Mouse (Mus musculus): ENCODE results near the gene Trip4. TPM values are rescaled to one million over a fixed set of nuclear protein-coding genes. Genes with fewer than 3 reads are reported as not detected.
A peak's percentile ranks its signal among the peaks of the same experiment; 100 is the strongest.

Gene Trip4
- polyA plus RNA-seq, 1 experiment from 2014 or later = 41.6 TPM

DNA sequence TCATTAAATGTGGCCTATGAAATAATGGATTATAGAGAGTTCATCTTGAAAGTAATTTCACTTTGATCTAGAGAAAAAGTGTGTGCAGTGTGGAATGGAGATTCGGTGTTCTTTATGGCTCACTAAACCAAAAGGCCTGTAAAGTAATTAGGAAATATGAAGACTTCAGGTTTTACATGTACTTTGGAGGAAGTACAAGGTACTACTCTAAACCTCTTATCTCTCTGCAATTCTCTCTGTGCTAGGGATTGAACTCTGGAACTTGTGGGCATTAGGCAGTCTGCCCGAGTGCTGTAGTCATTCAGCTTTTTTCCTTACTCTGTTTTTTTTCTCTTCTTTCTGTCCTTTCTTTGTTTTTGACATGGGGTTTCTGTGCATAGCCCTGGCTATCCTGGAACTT, 11.6 kb downstream of the Trip4 start:
- no peak overlapping the region for H3K9ac ChIP-seq (replicated peaks)
- WGBS = 87% methylated on average over 2 of the region's 2 CpGs
- no peak overlapping the region for H3K4me3 ChIP-seq (replicated peaks)
- H3K27me3 ChIP-seq = no peaks in the 10 kb centered on the region
- H3K36me3 ChIP-seq = peaks cover 75% of the 10 kb centered on the region
- H3K27ac ChIP-seq = no peak overlapping the region
- H3K4me1 ChIP-seq (replicated peaks) = peaks cover under 1% of the 10 kb centered on the region; the same call in 1 of the 2 replicates
- H3K9me3 ChIP-seq = no peaks in the 10 kb centered on the region
- ATAC-seq (ENCODE audit: insufficient number of reproducible peaks, insufficient read depth, low FRiP score, low TSS enrichment, low read depth) = no peak
- no peak overlapping the region for H3K4me2 ChIP-seq

DNA sequence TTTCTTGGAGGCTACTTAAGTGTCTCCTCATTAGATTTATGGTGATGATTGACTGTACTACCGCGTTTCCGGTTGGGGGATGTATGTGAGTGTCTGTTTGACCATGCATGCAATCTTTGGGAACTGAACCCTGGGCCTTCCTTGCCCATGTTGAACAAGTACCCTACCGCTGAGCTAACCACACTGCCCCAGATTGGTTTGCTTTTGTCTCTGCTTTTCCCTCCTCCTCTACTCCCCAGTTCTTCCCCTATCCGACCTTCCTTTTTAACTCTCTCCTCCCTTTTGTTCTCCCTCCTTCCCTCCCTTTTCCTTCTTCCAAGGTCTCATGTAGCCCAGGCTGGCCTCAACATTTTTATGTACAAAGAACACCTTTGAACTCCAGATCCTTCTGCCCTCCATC, 17.5 kb downstream of the Trip4 start:
- ATAC-seq (ENCODE audit: insufficient number of reproducible peaks, insufficient read depth, low FRiP score, low TSS enrichment, low read depth) = no peak
- no peaks in the 10 kb centered on the region for H3K27me3 ChIP-seq
- peak overlapping the region; percentile 67 for H3K4me3 ChIP-seq (replicated peaks)
- H3K9ac ChIP-seq (replicated peaks) = peak overlapping the region; percentile 80
- H3K27ac ChIP-seq = 0 out of 2 replicates have a peak overlapping the region, but pooled peaks have one; percentile 23
- no peaks in the 10 kb centered on the region for H3K9me3 ChIP-seq
- H3K36me3 ChIP-seq = peaks cover 35% of the 10 kb centered on the region
- H3K4me2 ChIP-seq = peak overlapping the region; percentile 86
- WGBS = 7% methylated on average over 5 of the region's 5 CpGs
- peaks cover 11% of the 10 kb centered on the region for H3K4me1 ChIP-seq (replicated peaks)

DNA sequence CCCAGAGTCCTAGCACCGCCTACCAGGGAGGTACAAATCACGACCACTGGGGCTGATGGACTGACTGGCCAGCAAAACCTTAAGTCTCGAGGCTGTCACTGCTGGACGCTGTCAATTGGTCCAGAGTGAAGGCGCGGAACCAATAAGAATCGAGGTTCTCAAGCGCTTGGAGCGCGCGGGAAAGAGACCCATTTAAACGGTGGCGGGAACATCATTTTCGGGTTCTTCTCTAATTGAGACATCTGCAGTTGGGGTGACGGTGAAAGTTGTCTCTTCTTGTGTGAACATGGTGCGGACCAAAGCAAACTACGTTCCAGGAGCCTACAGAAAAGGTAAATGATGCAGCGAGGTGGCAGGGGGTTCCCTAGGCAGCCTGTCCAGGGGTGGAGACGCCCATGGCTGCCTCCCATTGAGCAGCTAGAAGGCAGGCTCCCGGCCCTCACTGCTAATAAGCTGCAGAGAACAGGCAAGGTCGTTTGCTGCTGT, 18.4 kb downstream of the Trip4 start, which contains the start of gene Pclaf:
Gene Pclaf, plus strand, starts transcription at position 95 of the 486 bp plus-strand sequence.
- H3K4me1 ChIP-seq (replicated peaks) = peaks cover 16% of the 10 kb centered on the region
- peak within 1 kb of the TSS; percentile 86 for H3K4me2 ChIP-seq
- peak within 1 kb of the TSS; percentile 80 for H3K9ac ChIP-seq (replicated peaks)
- WGBS = under 1% methylated on average over 21 of the region's 21 CpGs
- no peaks in the 10 kb centered on the region for H3K9me3 ChIP-seq
- peak within 1 kb of the TSS; percentile 67 for H3K4me3 ChIP-seq (replicated peaks)
- peak within 1 kb of the TSS; percentile 84 for H3K27ac ChIP-seq
- peaks cover 27% of the 10 kb centered on the region for H3K36me3 ChIP-seq
- no peaks in the 10 kb centered on the region for H3K27me3 ChIP-seq
- peak; percentile 96 for ATAC-seq (ENCODE audit: insufficient number of reproducible peaks, insufficient read depth, low FRiP score, low TSS enrichment, low read depth)

DNA sequence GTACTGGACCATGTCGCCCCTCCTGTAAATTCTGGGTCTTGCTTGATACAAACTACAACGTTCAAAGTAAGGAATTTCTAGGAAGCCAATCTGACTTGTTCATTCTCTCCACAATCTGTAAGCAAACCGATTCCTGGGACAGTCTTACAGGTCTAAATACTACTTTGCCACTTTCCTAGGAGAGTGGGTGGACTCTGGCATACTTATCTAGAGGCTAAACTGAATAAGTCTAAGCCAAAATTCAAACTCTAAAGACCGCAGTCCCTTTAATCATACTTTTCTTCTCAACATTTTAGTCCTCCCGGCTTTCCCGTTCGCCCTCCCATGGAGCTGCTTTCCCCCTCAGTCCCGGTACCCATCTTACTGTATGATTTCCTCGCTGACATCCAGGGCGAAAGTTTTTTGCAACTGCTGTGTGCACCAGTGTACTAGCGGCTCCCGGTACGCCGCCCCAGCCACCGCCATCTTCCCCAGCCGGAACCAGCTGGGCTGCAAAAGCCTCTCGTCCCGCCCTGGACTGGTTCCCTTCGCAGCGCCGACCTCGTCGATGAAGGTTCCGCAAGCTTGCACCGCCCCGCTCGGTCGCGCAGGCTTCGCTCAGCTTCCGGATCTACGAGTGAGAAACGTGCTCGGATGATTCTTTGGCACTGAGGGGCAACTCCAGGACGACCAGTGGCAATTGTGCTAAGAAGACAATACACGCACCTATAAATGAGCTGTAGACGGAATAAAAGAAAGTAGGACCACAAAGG, 23.9 kb downstream of the Trip4 start:
- H3K9ac ChIP-seq (replicated peaks) = peak overlapping the region; percentile 71
- WGBS = under 1% methylated on average over 37 of the region's 37 CpGs
- H3K4me2 ChIP-seq = peak overlapping the region; percentile 68

DNA sequence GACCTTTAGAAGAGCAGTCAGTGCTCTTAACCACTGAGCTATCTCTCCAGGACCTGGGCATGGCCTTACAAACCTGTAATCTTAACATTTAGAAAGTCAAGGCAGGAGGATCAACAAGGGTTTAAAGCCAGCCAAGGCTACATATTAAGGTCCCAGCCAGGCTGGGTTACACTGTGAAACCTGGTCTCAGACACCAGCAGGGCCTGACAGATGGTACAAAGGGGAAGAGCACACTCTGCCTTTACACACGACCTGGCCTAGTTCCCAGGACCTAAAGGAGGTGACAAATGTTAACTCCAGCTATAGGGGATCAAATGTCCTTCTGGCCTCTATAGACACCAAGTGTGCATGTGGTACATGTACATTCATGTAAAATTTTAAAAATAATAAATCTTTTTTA, 48.9 kb downstream of the Trip4 start:
- no peaks in the 10 kb centered on the region for H3K9me3 ChIP-seq
- no peak overlapping the region for H3K27ac ChIP-seq
- H3K36me3 ChIP-seq = peaks cover 74% of the 10 kb centered on the region
- no peak overlapping the region for H3K4me2 ChIP-seq
- H3K4me3 ChIP-seq (replicated peaks) = no peak overlapping the region
- ATAC-seq (ENCODE audit: insufficient number of reproducible peaks, insufficient read depth, low FRiP score, low TSS enrichment, low read depth) = no peak
- no peaks in the 10 kb centered on the region for H3K4me1 ChIP-seq (replicated peaks)
- H3K9ac ChIP-seq (replicated peaks) = no peak overlapping the region
- WGBS = 66% methylated on average over 1 of the region's 1 CpGs
- no peaks in the 10 kb centered on the region for H3K27me3 ChIP-seq

More for the DNA sequence above, 23.9 kb downstream of the Trip4 start:
- Histone ChIP-seq H3K36me3 (peaks cover 9% of the 10 kb centered on the region), H3K9me3 (no peaks in the 10 kb centered on the region), H3K4me3 (replicated peaks) (peak overlapping the region; percentile 68), H3K27ac (peak overlapping the region; percentile 72), H3K4me1 (replicated peaks) (0 out of 2 replicates have a peak, but pooled peaks cover 7% of the 10 kb centered on the region), H3K27me3 (no peaks in the 10 kb centered on the region)
- peak; percentile 84 for ATAC-seq (ENCODE audit: insufficient number of reproducible peaks, insufficient read depth, low FRiP score, low TSS enrichment, low read depth)

DNA sequence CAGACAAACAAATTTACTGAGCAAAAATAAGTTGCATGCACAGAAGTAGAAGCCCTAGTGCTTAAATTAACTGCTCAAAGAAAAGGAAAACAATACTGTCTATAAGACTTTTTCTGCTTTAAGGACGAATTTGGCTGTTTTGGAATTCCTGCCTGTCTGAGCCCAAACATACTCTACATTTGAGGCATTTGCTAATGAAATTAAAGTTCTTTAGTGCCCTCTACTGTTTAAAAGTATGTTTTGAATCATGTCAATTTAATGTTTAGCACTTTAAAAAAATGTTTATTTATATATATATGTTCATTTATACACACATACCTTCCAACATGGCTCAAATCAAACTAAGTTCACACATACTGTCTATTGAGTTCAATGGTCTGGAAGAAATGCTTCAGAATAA, 58.4 kb downstream of the Trip4 start:
- no peak overlapping the region for H3K27ac ChIP-seq
- H3K4me1 ChIP-seq (replicated peaks) = no peaks in the 10 kb centered on the region
- WGBS = 26% methylated on average over 1 of the region's 1 CpGs
- ATAC-seq (ENCODE audit: insufficient number of reproducible peaks, insufficient read depth, low FRiP score, low TSS enrichment, low read depth) = no peak
- H3K9ac ChIP-seq (replicated peaks) = no peak overlapping the region
- no peak overlapping the region for H3K4me2 ChIP-seq
- no peak overlapping the region for H3K4me3 ChIP-seq (replicated peaks)
- peaks cover 47% of the 10 kb centered on the region for H3K36me3 ChIP-seq
- H3K9me3 ChIP-seq = no peaks in the 10 kb centered on the region
- H3K27me3 ChIP-seq = no peaks in the 10 kb centered on the region

DNA sequence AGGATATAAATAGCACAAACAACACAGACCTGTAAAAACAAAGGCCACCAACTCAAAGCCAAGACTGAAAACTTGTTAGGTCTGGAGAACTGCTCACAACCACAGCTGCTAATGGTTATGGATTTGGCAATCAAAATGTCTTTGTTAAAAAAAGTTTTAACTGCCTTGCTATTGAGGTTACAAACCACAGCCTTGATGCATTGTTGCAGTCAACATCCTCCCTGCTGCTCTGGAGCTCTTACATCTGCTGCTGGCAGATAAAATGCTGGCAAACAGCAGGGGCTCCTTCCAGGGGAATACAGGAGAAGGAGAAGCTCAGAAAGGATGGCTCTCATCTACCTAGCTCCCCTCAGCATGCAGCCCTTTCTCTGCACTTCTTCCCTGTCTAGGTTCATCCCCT, 60.4 kb downstream of the Trip4 start:
- H3K9ac ChIP-seq (replicated peaks) = no peak overlapping the region
- H3K4me1 ChIP-seq (replicated peaks) = no peaks in the 10 kb centered on the region
- no peak overlapping the region for H3K4me2 ChIP-seq
- H3K4me3 ChIP-seq (replicated peaks) = no peak overlapping the region
- peaks cover 43% of the 10 kb centered on the region for H3K36me3 ChIP-seq
- H3K27ac ChIP-seq = no peak overlapping the region
- H3K27me3 ChIP-seq = no peaks in the 10 kb centered on the region
- ATAC-seq (ENCODE audit: insufficient number of reproducible peaks, insufficient read depth, low FRiP score, low TSS enrichment, low read depth) = no peak
- H3K9me3 ChIP-seq = no peaks in the 10 kb centered on the region

DNA sequence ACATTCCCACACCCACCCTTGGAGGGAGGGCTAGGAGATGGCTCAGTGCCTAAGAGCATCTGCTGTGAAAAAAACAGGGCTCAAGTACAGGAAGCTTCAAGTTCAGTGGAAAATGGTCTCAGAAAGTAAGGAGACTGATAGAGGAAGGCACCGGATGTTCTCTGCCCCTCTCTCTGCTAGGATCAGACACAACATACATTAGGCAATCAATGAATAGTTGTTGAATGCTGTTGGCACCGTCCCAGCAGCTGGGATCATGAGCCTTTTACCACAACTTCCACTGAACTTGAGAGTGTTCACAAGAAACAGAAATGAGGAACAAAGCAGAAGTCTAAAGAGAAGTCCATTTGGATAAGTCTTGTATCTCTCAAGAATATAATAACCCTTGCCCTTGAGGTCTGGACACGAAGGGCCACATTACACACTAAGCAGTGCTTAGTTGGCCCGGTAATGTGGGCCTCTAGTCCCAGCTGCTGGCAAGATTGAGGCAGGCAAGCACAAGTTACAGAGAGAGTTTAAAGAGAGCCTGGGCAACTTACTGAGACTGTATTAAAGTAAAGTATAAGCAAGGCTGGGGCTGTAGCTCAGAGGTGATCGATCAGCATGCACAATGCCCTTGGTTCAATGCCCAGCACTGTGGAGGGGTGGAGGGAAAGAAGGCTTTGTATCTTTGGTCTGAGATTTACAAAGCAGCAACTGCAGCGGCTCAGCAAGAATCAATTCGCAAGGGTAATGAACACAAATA, 64.0 kb downstream of the Trip4 start:
- Histone ChIP-seq H3K9me3 (no peaks in the 10 kb centered on the region), H3K27ac (no peak overlapping the region)
- 90% methylated on average over 7 of the region's 7 CpGs for WGBS

DNA sequence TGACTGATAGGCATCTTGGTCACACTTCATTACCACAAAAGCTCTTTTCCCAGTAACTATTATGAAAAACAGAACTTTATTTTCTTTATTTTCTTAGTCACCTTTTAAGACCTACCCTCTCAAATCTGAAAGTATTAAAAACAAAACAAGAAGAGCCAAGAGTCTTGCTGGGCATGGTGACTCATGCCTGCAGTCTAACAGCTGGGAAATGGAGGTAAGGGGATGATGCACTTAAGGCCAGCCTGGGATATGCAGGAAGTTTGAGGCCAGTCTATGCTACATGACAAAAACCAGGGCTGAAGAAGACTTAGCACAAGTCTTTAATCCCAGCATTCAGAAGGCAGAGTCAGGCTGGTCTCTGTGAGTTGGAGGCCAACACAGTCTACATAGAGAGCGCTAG, 68.8 kb downstream of the Trip4 start:
- H3K27ac ChIP-seq = no peak overlapping the region
- no peaks in the 10 kb centered on the region for H3K9me3 ChIP-seq
- 97% methylated on average over 1 of the region's 1 CpGs for WGBS
- no peaks in the 10 kb centered on the region for H3K27me3 ChIP-seq
- H3K9ac ChIP-seq (replicated peaks) = no peak overlapping the region
- no peaks in the 10 kb centered on the region for H3K4me1 ChIP-seq (replicated peaks)
- H3K36me3 ChIP-seq = peaks cover 57% of the 10 kb centered on the region
- no peak overlapping the region for H3K4me3 ChIP-seq (replicated peaks)
- ATAC-seq (ENCODE audit: insufficient number of reproducible peaks, insufficient read depth, low FRiP score, low TSS enrichment, low read depth) = no peak
- H3K4me2 ChIP-seq = no peak overlapping the region

More for the DNA sequence above, 64.0 kb downstream of the Trip4 start:
- Histone ChIP-seq H3K4me3 (replicated peaks) (no peak overlapping the region), H3K4me2 (no peak overlapping the region), H3K9ac (replicated peaks) (no peak overlapping the region), H3K27me3 (no peaks in the 10 kb centered on the region), H3K4me1 (replicated peaks) (no peaks in the 10 kb centered on the region), H3K36me3 (peaks cover 44% of the 10 kb centered on the region; the same call in 1 of the 2 replicates)
- no peak for ATAC-seq (ENCODE audit: insufficient number of reproducible peaks, insufficient read depth, low FRiP score, low TSS enrichment, low read depth)

DNA sequence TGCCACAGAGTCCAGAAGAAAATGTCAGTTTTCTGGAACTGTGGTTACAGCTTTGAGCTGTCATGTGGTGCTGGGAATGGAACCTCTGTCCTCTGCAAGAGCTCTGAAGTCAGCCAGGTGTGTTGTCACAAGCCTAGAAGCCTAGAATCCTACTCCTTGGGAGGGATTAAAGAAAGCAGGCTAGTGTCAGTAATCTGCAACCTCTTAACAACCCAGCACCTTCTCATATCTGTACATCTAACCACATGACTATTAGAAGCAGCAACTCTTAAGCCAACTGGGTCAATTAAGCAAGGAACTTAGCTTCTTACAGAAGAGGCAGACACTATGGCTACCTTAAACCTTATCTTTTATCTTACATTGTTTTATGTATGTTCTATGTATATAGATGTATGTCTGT, 71.7 kb downstream of the Trip4 start:
- Histone ChIP-seq H3K27ac (no peak overlapping the region), H3K9ac (replicated peaks) (no peak overlapping the region), H3K4me1 (replicated peaks) (no peaks in the 10 kb centered on the region), H3K4me2 (no peak overlapping the region), H3K27me3 (no peaks in the 10 kb centered on the region), H3K4me3 (replicated peaks) (no peak overlapping the region), H3K9me3 (no peaks in the 10 kb centered on the region), H3K36me3 (peaks cover 43% of the 10 kb centered on the region)
- no peak for ATAC-seq (ENCODE audit: insufficient number of reproducible peaks, insufficient read depth, low FRiP score, low TSS enrichment, low read depth)

DNA sequence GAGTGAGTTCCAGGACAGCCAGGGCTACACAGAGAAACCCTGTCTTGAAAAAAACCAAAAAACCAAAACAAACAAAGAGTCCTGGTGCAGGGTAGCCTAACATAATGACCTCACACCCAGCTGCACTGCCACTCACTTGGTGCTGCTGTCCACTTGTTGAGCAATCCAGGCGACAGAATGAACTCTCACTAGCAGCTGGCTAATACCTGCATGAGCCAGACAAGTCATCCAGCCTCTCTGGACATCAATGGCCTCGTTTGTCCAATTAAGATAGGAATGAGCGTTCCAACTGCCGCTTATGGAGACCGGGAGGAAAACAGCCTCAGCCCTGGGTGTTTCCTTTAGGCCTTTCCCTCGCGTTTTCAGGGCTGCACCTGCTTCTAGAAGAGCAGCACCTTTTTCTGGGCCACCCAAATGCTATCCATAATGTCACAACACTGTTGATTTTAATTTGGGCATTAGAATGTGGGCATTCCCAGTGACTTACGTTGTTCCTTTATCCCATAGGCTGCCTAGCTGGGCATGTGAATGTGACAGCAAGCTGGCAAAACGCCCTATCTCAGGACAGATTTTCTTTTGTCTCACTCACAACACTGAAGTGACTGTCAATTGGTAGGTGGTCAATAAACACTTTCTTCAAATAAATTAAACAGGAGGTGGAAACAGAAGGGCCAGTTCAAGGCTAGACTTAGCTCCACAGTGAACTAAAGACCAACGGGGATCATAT, 73.8 kb downstream of the Trip4 start:
- Histone ChIP-seq H3K4me2 (no peak overlapping the region), H3K4me1 (replicated peaks) (no peaks in the 10 kb centered on the region), H3K9ac (replicated peaks) (no peak overlapping the region), H3K27me3 (no peaks in the 10 kb centered on the region), H3K4me3 (replicated peaks) (no peak overlapping the region), H3K27ac (no peak overlapping the region), H3K36me3 (peaks cover 33% of the 10 kb centered on the region), H3K9me3 (no peaks in the 10 kb centered on the region)
- 71% methylated on average over 10 of the region's 10 CpGs for WGBS
- no peak for ATAC-seq (ENCODE audit: insufficient number of reproducible peaks, insufficient read depth, low FRiP score, low TSS enrichment, low read depth)

All from limb, embryonic 12.5 days (tissue).